Mouse (Mus musculus): ENCODE measurements around the gene Lsm7. TPM values are rescaled to one million over a fixed set of nuclear protein-coding genes. Genes with fewer than 3 reads are reported as not detected.

The Lsm7 gene
- polyA plus RNA-seq, 1 experiment from 2014 or later, result 412 TPM

DNA sequence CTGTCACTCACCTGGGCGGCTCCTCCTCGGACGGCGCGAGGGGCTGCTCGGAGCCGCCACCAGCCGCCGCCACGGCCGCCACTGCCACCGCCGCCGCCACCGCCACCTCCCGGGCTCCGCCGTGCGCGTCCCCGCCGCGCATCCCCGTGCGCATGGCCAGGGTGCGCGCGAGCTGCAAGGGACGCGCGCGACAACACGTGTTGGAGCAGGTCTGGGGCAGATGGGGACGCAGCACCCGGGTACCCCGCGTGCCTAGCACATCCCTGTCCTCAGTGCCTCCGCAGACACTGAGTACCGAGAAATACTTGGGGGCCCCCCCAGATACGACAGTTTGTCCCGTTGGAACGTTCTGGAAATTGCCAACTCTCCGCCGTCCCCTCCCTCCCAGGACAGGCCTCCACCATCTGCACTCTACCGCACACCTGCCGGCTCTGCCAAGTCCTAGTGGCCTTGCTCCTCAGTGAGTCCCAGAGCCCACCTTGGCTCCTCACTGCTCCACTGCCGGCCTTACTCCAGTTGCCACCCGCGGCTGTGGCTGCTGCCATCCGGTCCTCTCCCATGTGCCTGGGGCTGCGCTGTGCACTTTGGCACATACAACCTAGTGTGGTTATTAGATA lies 11.0 kb downstream of the Lsm7 start, which contains the start of gene Lingo3:
Gene Lingo3 (minus strand): TSS at position 109 of the 617 bp plus-strand sequence.
- Histone ChIP-seq H3K9me3 (ENCODE audit: control insufficient read depth, low read length) (no peaks in the 10 kb centered on the region), H3K4me1 (replicated peaks; ENCODE audit: control insufficient read depth, insufficient read depth, low read length) (0 out of 2 replicates have a peak, but pooled peaks cover 4% of the 10 kb centered on the region), H3K9ac (ENCODE audit: low read length) (peak within 1 kb of the TSS; percentile 22; the same call in 1 of the 2 replicates), H3K27me3 (replicated peaks; ENCODE audit: control insufficient read depth, insufficient read depth, low read length) (peaks cover 44% of the 10 kb centered on the region), H3K36me3 (ENCODE audit: control insufficient read depth, insufficient read depth, low read length) (no peaks in the 10 kb centered on the region), H3K27ac (ENCODE audit: low read depth) (no peak within 1 kb of the TSS), H3K4me3 (ENCODE audit: low read depth, low read length) (peak within 1 kb of the TSS; percentile 35), H3K4me2 (ENCODE audit: low read length) (peak within 1 kb of the TSS; percentile 69)
- no peak for ATAC-seq (replicated peaks; ENCODE audit: low FRiP score, low TSS enrichment, low read depth)
- 6% methylated on average over 38 of the region's 51 CpGs for WGBS
- no peak for DNase-seq (ENCODE audit: low spot score)

DNA sequence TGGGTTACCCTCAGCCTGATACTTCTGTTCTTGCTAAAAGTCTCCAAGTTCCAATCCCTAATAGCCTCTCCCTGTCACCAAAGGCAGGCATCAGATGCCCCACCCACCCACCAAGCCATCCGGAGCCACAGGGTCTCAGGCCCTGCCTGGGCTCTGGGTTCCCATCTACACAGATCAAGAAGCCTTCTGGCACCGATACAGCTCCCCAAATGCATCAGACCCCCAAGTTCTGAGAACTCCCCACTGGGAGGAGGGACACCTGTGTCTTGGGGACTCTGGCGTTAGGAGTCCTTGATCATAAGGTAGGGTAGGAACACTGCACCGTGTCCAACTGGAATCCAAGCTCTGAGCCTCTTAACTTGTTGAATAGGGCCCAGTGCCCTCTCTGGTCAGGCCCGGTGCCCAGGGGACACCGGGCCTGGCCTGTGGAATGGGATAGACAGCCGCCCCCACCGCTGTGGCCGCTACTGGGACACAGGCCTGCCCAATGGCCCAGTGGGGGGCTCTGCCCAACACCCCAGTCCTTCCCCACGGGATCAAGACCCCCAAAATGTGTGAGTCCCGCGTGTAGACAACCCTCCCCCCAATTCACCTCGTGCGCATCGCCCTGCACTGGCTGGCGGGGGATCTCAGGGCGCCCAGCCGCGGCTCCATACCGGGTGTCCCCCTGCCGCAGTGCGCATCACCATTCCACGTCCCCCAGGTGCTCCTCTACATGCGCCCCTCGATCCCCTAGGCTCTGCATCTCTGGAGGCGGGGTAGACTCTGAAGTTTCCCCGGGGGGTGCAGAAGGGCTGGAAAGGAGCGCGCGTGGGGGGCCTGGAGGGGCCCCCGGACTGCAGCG lies 11.7 kb downstream of the Lsm7 start:
- 12% methylated on average over 32 of the region's 32 CpGs for WGBS
- Histone ChIP-seq H3K27ac (ENCODE audit: low read depth) (no peak overlapping the region), H3K9me3 (ENCODE audit: control insufficient read depth, low read length) (no peaks in the 10 kb centered on the region), H3K4me3 (ENCODE audit: low read depth, low read length) (peak overlapping the region; percentile 35), H3K4me2 (ENCODE audit: low read length) (peak overlapping the region; percentile 69), H3K36me3 (ENCODE audit: control insufficient read depth, insufficient read depth, low read length) (no peaks in the 10 kb centered on the region), H3K4me1 (replicated peaks; ENCODE audit: control insufficient read depth, insufficient read depth, low read length) (0 out of 2 replicates have a peak, but pooled peaks cover 4% of the 10 kb centered on the region), H3K9ac (ENCODE audit: low read length) (peak overlapping the region; percentile 22; the same call in 1 of the 2 replicates), H3K27me3 (replicated peaks; ENCODE audit: control insufficient read depth, insufficient read depth, low read length) (peaks cover 44% of the 10 kb centered on the region)
- ATAC-seq (replicated peaks; ENCODE audit: low FRiP score, low TSS enrichment, low read depth), result no peak
- DNase-seq (ENCODE audit: low spot score), result no peak

DNA sequence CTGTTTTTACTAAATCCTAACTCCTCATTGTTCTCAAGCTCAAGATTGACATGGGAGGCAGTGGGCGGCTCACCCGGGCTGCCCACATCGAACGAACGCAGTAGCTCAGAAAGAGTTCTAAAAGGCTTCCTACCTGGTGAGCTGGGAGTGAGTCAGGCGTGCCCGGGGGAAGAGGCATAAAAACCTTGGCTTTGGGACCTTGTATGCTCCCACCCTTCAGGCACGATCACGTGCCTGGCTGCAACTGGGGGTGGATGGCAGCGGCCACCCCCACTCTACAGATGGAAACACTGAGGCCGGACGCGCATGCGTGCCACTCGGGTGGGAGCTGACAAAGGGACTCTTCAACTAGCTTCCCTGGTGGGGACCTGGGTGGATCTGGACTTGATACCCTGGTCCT lies 12.7 kb downstream of the Lsm7 start:
- DNase-seq (ENCODE audit: low spot score), result no peak
- Histone ChIP-seq H3K9me3 (ENCODE audit: control insufficient read depth, low read length) (no peaks in the 10 kb centered on the region), H3K4me1 (replicated peaks; ENCODE audit: control insufficient read depth, insufficient read depth, low read length) (0 out of 2 replicates have a peak, but pooled peaks cover 4% of the 10 kb centered on the region), H3K27ac (ENCODE audit: low read depth) (no peak overlapping the region), H3K4me2 (ENCODE audit: low read length) (no peak overlapping the region), H3K36me3 (ENCODE audit: control insufficient read depth, insufficient read depth, low read length) (no peaks in the 10 kb centered on the region), H3K4me3 (ENCODE audit: low read depth, low read length) (no peak overlapping the region), H3K9ac (ENCODE audit: low read length) (no peak overlapping the region), H3K27me3 (replicated peaks; ENCODE audit: control insufficient read depth, insufficient read depth, low read length) (peaks cover 44% of the 10 kb centered on the region)
- WGBS, result 83% methylated on average over 15 of the region's 15 CpGs
- no peak for ATAC-seq (replicated peaks; ENCODE audit: low FRiP score, low TSS enrichment, low read depth)

DNA sequence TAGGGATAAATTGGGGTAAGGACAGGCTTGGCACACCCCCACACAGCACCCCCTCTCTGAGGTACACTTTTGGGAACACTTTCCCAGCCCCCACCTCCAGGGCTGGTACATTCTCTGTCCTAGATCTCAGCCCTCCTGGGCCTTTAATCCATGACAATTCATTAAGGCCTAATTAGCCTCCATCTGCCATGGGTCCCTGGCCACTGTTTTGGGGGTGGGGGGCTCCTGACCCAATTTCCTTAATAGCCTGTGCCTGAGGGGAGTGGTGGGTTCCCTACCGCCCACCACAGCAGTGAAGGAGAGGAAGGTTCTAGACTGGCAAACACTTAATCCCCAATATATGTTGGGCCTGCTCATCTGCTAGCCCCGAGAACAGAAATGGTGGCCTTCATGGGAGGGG lies 13.3 kb downstream of the Lsm7 start:
- Histone ChIP-seq H3K4me2 (ENCODE audit: low read length) (no peak overlapping the region), H3K4me3 (ENCODE audit: low read depth, low read length) (no peak overlapping the region), H3K27ac (ENCODE audit: low read depth) (no peak overlapping the region), H3K9ac (ENCODE audit: low read length) (no peak overlapping the region), H3K9me3 (ENCODE audit: control insufficient read depth, low read length) (no peaks in the 10 kb centered on the region), H3K27me3 (replicated peaks; ENCODE audit: control insufficient read depth, insufficient read depth, low read length) (peaks cover 50% of the 10 kb centered on the region), H3K36me3 (ENCODE audit: control insufficient read depth, insufficient read depth, low read length) (no peaks in the 10 kb centered on the region), H3K4me1 (replicated peaks; ENCODE audit: control insufficient read depth, insufficient read depth, low read length) (0 out of 2 replicates have a peak, but pooled peaks cover 4% of the 10 kb centered on the region)
- 89% methylated on average over 2 of the region's 2 CpGs for WGBS
- ATAC-seq (replicated peaks; ENCODE audit: low FRiP score, low TSS enrichment, low read depth) (no peak), DNase-seq (ENCODE audit: low spot score) (no peak)

DNA sequence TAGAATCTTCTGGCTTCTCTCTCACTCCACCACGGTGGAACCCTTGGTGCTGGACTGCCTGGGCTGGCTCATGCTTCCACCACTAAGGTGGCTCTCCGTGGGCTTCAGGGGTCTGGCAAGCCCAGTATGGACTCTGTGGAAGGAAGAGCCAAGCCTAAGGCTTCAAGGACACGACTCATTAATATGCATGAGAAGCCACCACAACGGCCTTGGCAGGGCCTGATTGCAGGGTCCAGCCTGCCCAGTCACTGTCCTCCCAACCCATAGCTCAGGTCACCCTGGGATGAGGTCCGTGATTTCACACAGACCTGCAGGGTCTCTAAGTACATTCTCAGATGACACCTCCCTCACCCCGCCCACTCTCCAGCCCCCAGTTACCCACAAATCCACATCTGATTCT lies 15.2 kb downstream of the Lsm7 start:
- Histone ChIP-seq H3K4me2 (ENCODE audit: low read length) (no peak overlapping the region), H3K4me3 (ENCODE audit: low read depth, low read length) (no peak overlapping the region), H3K27ac (ENCODE audit: low read depth) (no peak overlapping the region), H3K27me3 (replicated peaks; ENCODE audit: control insufficient read depth, insufficient read depth, low read length) (peaks cover 57% of the 10 kb centered on the region), H3K4me1 (replicated peaks; ENCODE audit: control insufficient read depth, insufficient read depth, low read length) (0 out of 2 replicates have a peak, but pooled peaks cover 4% of the 10 kb centered on the region), H3K36me3 (ENCODE audit: control insufficient read depth, insufficient read depth, low read length) (no peaks in the 10 kb centered on the region), H3K9ac (ENCODE audit: low read length) (no peak overlapping the region), H3K9me3 (ENCODE audit: control insufficient read depth, low read length) (no peaks in the 10 kb centered on the region)
- WGBS, result 55% methylated on average over 6 of the region's 6 CpGs
- DNase-seq (ENCODE audit: low spot score) (no peak), ATAC-seq (replicated peaks; ENCODE audit: low FRiP score, low TSS enrichment, low read depth) (no peak)

DNA sequence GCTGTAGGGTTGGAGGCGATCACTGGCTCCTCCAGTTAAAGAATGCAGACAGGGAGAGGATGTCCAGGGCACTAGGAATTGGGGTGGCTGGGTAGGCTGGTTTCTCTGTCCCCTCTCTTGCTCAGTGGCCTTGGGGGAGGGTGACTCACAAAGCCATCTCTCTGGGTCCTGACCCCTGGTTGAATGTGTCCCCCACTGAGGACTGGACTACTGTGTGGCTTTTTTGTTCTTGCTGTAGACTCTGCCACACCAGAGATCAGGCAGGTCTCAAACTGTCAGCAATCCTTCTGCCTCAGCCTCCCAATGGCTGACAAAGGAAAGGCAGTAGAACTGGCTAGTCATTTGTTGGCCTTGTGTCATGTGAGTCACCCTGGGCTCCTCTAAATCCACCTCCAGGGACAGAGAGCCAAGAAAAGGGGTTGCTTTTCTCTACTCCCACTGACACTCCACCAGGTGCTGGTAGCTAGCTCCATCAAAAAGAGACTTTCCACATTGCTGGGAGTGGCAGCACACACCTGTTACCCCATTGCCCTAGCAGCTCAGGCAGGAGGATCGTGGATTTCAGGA lies 16.6 kb downstream of the Lsm7 start:
- H3K9ac ChIP-seq (ENCODE audit: low read length), result no peak overlapping the region
- H3K9me3 ChIP-seq (ENCODE audit: control insufficient read depth, low read length), result no peaks in the 10 kb centered on the region
- DNase-seq (ENCODE audit: low spot score), result no peak
- H3K4me2 ChIP-seq (ENCODE audit: low read length), result no peak overlapping the region
- ATAC-seq (replicated peaks; ENCODE audit: low FRiP score, low TSS enrichment, low read depth), result no peak
- H3K4me3 ChIP-seq (ENCODE audit: low read depth, low read length), result no peak overlapping the region
- H3K27me3 ChIP-seq (replicated peaks; ENCODE audit: control insufficient read depth, insufficient read depth, low read length), result peaks cover 57% of the 10 kb centered on the region
- H3K36me3 ChIP-seq (ENCODE audit: control insufficient read depth, insufficient read depth, low read length), result no peaks in the 10 kb centered on the region
- no peak overlapping the region for H3K27ac ChIP-seq (ENCODE audit: low read depth)
- H3K4me1 ChIP-seq (replicated peaks; ENCODE audit: control insufficient read depth, insufficient read depth, low read length), result no peaks in the 10 kb centered on the region
- 64% methylated on average over 2 of the region's 2 CpGs for WGBS

DNA sequence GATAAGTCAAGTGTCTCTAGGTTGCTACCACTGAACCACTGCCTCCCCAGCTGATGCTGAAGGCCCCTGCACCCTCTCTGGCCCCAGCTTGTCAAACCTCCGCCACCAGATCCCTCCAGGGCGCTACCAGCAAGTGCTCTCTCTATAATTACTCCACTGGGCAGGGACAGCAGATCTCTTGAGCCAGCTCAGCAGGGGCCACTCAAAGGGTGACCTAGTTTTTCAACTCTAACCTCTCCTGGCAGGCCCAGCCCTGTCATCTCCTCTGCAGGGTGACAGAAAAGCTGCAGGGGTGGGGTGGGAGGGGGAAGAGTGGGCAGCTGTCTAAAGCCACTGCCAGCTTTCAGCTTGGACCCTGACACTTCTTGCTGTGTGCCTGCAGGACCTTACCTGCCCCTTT lies 17.2 kb downstream of the Lsm7 start:
- Histone ChIP-seq H3K36me3 (ENCODE audit: control insufficient read depth, insufficient read depth, low read length) (no peaks in the 10 kb centered on the region), H3K4me1 (replicated peaks; ENCODE audit: control insufficient read depth, insufficient read depth, low read length) (no peaks in the 10 kb centered on the region), H3K4me3 (ENCODE audit: low read depth, low read length) (no peak overlapping the region), H3K9ac (ENCODE audit: low read length) (no peak overlapping the region), H3K4me2 (ENCODE audit: low read length) (no peak overlapping the region), H3K27me3 (replicated peaks; ENCODE audit: control insufficient read depth, insufficient read depth, low read length) (peaks cover 56% of the 10 kb centered on the region), H3K27ac (ENCODE audit: low read depth) (no peak overlapping the region), H3K9me3 (ENCODE audit: control insufficient read depth, low read length) (no peaks in the 10 kb centered on the region)
- WGBS, result 18% methylated on average over 2 of the region's 2 CpGs
- DNase-seq (ENCODE audit: low spot score) (no peak), ATAC-seq (replicated peaks; ENCODE audit: low FRiP score, low TSS enrichment, low read depth) (no peak)

DNA sequence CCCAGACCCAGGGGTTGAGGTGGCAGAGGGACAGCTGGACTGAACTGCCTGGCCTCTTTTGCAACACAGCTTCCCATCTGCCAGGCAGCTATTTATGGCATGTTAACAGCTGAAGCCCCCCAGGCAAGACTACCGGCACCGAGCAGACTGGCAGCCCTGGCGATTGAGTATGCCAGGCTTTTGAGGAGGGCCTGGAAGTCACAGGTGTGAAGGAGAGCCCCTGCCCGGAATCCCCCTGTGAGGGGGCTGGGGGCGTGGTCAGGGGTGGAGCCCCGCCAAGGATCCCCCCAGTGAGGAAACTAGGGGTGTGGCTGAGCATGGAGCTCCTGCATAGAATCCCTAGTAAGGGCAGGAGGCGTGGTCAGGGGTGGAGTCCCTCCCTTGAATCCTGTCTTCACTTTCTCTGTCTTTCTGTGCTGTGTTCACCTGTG lies 18.0 kb downstream of the Lsm7 start:
- no peak for ATAC-seq (replicated peaks; ENCODE audit: low FRiP score, low TSS enrichment, low read depth)
- 45% methylated on average over 7 of the region's 7 CpGs for WGBS
- Histone ChIP-seq H3K4me1 (replicated peaks; ENCODE audit: control insufficient read depth, insufficient read depth, low read length) (no peaks in the 10 kb centered on the region), H3K9ac (ENCODE audit: low read length) (no peak overlapping the region), H3K36me3 (ENCODE audit: control insufficient read depth, insufficient read depth, low read length) (no peaks in the 10 kb centered on the region), H3K27me3 (replicated peaks; ENCODE audit: control insufficient read depth, insufficient read depth, low read length) (peaks cover 47% of the 10 kb centered on the region), H3K27ac (ENCODE audit: low read depth) (no peak overlapping the region), H3K4me3 (ENCODE audit: low read depth, low read length) (no peak overlapping the region), H3K4me2 (ENCODE audit: low read length) (no peak overlapping the region), H3K9me3 (ENCODE audit: control insufficient read depth, low read length) (no peaks in the 10 kb centered on the region)
- DNase-seq (ENCODE audit: low spot score), result no peak
